Mouse (Mus musculus): ENCODE data around the gene Lmtk2. TPM values are rescaled to one million over a fixed set of nuclear protein-coding genes. Genes with fewer than 3 reads are reported as not detected.

Lmtk2 gene
- total RNA-seq, 2 experiments from 2014 or later = 8.2 to 8.5 TPM

DNA sequence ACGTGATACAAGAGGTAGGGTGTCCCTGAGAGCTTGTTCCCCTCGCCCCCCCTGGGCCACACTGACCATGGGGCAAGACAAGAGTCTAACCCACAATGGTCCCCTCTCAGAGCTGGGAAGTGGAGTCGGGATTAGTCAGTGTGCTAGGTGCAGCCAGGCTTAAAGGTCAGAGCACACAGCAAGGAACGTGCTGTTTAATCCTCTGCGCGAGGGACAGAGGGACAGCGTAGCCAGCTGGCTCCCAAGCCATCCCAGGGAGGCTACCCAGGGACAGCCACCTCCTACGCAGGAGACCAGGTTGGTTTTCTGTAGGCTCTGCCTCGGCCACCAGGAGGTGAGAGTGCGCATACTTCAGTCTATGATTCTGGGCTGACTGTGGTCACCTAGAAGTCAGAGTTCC, 104.7 kb downstream of the Lmtk2 start:
- no peak for ATAC-seq (replicated peaks; ENCODE audit: poor library complexity)

DNA sequence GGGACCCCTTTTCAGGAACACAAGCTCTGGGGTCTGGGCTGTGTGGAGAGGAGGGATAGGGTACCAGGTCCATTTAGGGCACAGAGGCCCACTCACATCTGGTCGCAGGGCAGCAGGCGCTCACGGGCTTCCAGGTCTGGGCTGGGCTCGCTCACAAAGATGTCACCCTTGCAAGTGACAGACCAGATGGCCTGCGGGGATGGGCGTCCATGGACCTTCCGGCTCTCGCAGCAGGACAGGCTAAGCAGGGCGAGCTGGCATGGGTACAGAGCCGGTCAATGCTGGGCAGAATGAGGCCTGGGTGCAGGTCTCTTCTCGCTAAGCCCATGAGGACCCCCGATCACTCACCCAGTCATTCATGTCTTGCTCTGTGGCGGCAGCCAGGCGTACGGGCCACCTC, 105.8 kb downstream of the Lmtk2 start:
- no peak for ATAC-seq (replicated peaks; ENCODE audit: poor library complexity)

DNA sequence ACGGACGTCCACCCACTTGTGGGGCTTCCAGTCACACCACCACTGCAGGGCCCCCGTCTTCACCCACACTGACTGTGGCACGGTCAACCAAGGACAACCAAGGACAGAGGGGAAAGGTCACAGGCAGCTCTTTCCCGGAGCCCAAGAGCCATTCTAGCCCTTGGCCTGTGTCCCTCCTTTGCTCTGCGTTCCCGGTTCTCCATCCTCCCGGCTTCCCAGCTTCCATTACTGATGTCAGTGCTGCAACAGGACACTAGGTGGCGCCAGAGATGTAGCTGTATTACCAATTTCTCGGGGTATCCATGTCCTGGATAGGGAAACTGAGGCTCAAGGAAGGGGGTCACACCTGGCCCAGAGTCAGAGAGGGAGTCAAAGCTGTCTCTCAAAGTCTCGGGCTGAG, 107.2 kb downstream of the Lmtk2 start:
- peak; percentile 74 for ATAC-seq (replicated peaks; ENCODE audit: poor library complexity)

DNA sequence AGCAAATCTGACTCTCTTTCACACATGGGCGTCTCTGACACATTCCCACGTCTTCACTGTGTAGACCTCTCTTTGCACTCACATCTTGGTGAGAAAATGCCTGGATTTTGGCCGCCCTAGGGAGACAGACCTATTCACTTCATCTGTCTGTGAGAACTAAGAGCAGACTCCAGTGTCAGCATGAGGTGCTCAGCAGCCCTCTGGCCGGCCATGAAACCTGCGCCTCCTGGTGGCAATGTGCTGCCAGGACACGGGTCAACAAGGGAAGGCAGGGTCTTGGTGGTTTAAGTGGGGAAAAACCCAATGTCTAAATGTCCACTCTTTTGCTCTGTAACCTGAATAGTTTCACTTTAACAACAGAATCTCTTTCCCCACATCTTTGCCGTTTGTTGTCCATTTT, 114.2 kb downstream of the Lmtk2 start:
- ATAC-seq (replicated peaks; ENCODE audit: poor library complexity) = peak; percentile 88

GRCm38 (mm10) chr5:144215992-144216391, 115.8 kb downstream of the Lmtk2 start:
- ATAC-seq (replicated peaks; ENCODE audit: poor library complexity) = peak; percentile 35; the same call in 1 of the 2 replicates

DNA sequence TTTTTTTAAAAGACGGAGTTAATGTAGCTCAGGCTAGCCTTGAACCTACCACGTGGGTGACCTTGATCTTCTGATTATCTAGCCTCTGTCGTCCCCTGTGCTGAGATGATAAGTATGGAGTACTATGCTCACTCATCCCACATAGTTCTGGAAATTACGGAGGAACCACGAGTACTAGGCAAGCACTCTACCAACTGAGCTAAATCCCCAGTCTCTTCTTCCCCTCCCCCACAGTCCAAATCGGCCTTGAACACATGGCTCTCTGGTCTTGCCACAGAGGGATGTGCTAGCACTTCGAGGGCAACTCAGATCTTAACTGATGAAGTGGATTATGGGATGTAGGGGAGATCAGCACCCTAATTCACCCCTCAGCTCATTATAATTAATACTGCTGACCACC, 117.8 kb downstream of the Lmtk2 start:
- ATAC-seq (replicated peaks; ENCODE audit: poor library complexity) = no peak

DNA sequence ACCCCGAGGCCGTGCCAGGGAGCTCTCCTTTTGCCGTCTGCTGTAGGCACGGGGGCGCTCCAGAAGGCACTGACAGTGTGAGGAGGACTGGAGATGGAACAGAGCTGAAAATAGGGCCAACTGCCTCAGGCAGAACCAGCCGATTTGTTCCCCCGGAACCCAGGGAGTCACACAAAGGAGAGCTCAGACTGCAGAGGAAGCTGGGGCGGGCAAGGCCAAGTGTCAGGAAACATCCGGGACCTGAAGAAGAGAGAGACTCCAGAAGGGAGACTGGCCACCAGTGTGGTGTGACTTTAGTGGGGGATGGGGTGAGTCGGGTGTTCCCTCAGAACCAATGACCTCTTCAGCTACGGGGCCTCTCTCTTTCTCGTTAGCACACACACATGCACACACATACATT, 119.1 kb downstream of the Lmtk2 start:
- ATAC-seq (replicated peaks; ENCODE audit: poor library complexity) = no peak

DNA sequence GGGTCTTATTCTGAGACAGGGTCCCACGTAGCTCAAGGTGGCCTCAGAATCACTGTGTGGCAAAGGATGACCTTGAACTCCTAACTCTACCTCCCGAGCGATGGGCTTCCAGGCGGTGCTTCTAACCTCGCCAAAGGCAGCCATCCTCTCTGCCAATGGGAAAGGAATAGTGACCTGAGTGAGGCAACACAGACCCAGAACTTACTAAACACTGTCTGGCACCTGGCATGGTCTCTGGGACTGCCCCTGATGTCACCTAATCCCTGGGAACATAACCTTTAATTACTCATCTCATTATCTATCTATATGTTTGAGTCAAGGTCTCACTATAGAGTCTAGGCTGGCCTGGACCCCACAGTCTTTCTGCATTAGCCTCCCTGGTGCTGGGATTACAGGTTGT, 119.7 kb downstream of the Lmtk2 start:
- ATAC-seq (replicated peaks; ENCODE audit: poor library complexity) = no peak

- peak; percentile 32 for ATAC-seq (replicated peaks; ENCODE audit: poor library complexity)
Observed at GRCm38 (mm10) chr5:144221305-144221704, 121.1 kb downstream of the Lmtk2 start.

- ATAC-seq (replicated peaks; ENCODE audit: poor library complexity) = peak; percentile 6
Observed at GRCm38 (mm10) chr5:144222811-144223502, 122.7 kb downstream of the Lmtk2 start.

GRCm38 (mm10) chr5:144223503-144223862, 123.2 kb downstream of the Lmtk2 start, which contains the start of gene Tecpr1:
TSS of gene Tecpr1 (minus strand) at chr5:144223615.
- ATAC-seq (replicated peaks; ENCODE audit: poor library complexity) = peak; percentile 90

DNA sequence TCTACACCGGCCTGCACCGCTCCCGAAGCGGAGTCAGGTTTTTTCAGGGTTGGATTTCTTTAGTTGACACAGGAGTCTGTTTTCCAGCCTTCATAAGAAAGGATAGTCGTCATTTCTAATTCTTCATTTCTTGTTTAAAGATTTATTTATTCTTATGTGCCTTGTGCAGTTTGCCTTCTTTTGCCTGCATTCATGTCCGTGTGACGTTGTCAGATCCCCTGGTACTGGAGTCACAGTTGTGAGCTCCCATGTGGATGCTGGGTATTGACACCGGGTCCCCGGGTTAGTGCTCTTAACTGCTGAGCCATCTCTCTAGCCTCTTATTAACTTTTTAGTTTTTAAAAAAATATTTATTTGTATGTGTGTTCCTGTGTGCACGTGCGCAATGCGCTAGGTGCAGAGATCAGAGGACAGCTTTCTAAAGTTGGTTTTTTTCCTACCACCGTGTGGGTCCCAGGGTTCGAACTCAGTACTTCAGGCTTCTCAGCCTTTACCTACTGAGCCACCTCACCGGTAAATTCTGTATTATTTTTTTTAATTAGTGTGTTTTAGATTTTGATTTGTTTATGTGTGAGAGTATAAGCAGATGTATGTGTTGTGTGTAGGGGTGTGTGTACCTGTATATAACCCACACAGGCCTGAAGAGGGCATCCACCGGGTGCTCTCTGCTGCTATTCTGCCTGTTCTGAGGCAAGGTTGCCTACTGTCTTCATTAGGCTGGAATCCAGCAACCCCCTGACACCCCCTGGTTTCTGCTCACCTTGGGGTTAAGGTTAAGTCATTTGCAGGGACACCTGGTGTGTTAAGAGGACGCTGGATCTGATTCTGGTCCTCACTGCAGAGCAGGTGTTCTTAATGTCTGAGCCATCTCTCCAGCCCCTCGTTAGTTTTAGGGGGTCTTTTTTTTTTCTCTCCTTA, 123.9 kb downstream of the Lmtk2 start:
- ATAC-seq (replicated peaks; ENCODE audit: poor library complexity) = no peak

DNA sequence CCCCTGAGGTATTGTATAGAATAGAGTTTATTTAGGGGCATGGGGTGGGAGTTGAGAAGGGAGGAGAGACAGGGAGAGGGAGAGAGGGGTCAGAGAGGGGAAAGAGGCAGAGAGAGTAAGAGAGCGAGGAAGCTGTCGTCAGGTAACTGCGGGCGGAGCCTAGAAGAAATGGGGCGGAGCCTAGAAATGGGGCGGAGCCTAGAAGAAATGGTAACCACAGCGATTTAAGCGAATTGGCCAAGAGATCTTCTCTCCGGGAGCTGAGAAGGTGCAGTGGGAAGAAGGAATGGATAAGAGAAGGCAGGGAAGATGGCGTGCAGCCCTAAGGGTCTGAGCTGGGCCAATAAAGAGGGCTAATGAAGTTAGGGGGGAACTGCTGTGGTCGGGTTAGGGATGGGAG, 126.0 kb downstream of the Lmtk2 start:
- no peak for ATAC-seq (replicated peaks; ENCODE audit: poor library complexity)

DNA sequence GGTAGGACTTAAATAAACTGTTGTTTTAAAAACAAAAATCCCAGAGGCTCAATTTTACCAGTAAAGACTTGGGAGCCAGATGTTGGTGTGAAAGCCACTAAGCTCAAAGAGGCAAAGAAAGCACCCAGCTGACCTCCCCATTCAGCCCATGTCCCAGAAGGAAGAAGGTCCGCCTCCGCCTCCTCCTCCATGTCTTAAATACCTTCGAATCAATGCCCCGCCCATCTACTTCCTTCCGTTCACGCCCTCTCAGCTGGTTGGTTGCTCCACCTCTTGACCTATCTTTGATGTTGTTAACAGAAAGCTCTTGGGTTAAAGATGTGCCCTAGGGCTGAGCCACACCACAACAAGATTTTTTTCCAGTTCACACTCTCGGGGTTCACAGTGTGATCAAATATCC, 130.0 kb downstream of the Lmtk2 start:
- no peak for ATAC-seq (replicated peaks; ENCODE audit: poor library complexity)

DNA sequence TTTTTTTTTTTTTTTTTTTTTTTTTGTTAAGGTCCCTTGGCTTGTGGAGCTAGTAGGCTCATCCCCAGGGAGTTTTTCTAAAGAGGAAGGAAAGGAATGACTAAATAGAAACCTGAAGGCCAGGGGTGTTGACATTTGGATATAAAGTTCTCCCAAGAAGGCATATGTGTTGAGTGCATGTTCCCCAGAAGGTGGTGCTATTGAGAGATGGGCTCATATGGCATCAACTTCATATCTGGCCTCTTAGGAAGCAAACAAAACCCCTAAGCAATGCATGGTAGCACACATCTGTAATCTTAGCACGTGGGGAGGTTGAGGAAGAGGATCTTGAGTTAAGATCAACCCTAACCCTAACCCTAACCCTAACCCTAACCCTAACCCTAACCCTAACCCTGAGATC, 131.2 kb downstream of the Lmtk2 start:
- ATAC-seq (replicated peaks; ENCODE audit: poor library complexity) = peak; percentile 91

DNA sequence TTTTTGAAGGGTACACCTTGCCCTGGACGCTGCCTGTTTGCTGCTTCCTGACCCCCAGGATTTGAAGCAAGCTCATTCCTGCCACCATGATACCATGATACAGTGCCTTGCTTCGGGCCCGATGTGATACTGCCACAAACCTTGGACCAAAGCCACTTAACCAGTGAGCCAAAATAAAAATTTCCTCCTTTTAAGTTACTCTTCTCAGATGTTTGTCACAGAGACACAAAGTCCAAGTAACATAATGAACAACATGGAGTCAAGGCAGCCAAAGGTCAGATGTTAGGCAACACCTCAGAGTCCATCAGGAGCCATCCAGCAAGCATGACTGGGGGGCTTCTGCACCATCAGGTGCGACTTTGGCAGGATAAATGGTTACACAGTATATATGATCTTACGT, 132.3 kb downstream of the Lmtk2 start:
- no peak for ATAC-seq (replicated peaks; ENCODE audit: poor library complexity)

DNA sequence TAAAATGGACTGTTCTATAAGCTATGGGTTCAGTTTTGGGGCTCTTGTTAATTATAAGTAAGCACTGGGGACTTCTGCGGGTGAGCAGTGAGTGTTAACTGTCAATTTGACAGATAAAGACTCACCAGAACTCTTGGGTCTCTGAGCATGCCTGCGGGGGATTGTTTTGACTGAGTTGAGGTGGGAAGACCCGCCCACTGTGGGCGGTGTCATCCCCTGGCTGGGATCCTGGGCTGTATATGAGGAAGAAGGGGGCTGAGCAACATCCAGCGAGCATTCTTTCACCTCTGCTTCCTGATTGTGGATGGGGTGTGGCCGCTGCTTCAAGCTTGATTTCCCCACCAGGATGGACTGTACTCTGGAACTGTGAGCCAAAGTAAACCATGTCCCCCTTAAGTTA, 134.0 kb downstream of the Lmtk2 start:
- 0 out of 2 replicates have a peak, but pooled peaks have one; percentile 40 for ATAC-seq (replicated peaks; ENCODE audit: poor library complexity)

DNA sequence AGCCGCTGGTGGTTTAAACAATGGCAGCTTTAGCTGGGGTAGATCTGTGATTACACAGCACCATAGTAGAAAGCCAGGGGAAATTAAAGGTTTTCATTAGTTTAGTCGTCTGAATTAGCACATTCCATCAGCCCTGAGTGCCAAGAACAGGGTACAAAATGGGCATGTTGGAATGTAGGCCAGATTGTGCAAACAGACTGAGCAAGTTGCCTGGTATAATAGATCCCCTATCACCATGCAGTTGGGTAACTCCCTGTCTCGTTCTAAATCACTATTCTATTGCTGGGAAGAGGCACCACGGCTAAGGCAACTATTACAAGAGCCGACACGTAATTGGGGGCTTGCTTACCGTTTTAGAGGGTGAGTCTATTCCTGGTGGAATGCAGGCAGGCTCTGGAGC, 134.5 kb downstream of the Lmtk2 start:
- no peak for ATAC-seq (replicated peaks; ENCODE audit: poor library complexity)
